Mouse (Mus musculus): ENCODE data around the gene Hoxa6. TPM values are rescaled to one million over a fixed set of nuclear protein-coding genes. Genes with fewer than 3 reads are reported as not detected.

The Hoxa6 gene
- total RNA-seq, 2 experiments from 2014 or later = 1.3 to 1.8 TPM

- DNase-seq = no peak
- intact Hi-C loops (cut with DNase I) = no loop called here
Observed at GRCm38 (mm10) chr6:52242801-52243332, 34.3 kb upstream of the Hoxa6 start.

GRCm38 (mm10) chr6:52241001-52241621 is 32.6 kb upstream of the Hoxa6 start:
- DNase-seq = peak in 1 of 2 experiments; percentile 12
- intact Hi-C loops (cut with DNase I) = no loop called here

GRCm38 (mm10) chr6:52240389-52241000 is 32.0 kb upstream of the Hoxa6 start, which contains the start of gene Hoxa10:
Gene Hoxa10, minus strand, starts transcription at chr6:52240854.
- intact Hi-C loops (cut with DNase I) = no loop called here

GRCm38 (mm10) chr6:52239625-52240388 is 31.3 kb upstream of the Hoxa6 start:
- intact Hi-C loops (cut with DNase I) = no loop called here
- peak in 1 of 2 experiments; percentile 35 for DNase-seq

More at GRCm38 (mm10) chr6:52240389-52241000, 32.0 kb upstream of the Hoxa6 start, which contains the start of gene Hoxa10:
- peak; percentile 87 to 90 for DNase-seq

- intact Hi-C loops (cut with DNase I) = no loop called here
Observed at GRCm38 (mm10) chr6:52238976-52239375, 30.5 kb upstream of the Hoxa6 start.

GRCm38 (mm10) chr6:52238155-52238545 is 29.6 kb upstream of the Hoxa6 start:
- no peak for DNase-seq
- intact Hi-C loops (cut with DNase I) = no loop called here

More at GRCm38 (mm10) chr6:52238976-52239375, 30.5 kb upstream of the Hoxa6 start:
- DNase-seq = no peak

- no peak for DNase-seq
- intact Hi-C loops (cut with DNase I) = no loop called here
Observed at GRCm38 (mm10) chr6:52237346-52238154, 29.0 kb upstream of the Hoxa6 start.

GRCm38 (mm10) chr6:52236806-52237205 is 28.3 kb upstream of the Hoxa6 start:
- no peak for DNase-seq
- intact Hi-C loops (cut with DNase I) = no loop called here

GRCm38 (mm10) chr6:52235866-52236265 is 27.3 kb upstream of the Hoxa6 start:
- intact Hi-C loops (cut with DNase I) = no loop called here
- no peak for DNase-seq

- intact Hi-C loops (cut with DNase I) = no loop called here
- DNase-seq = no peak
Observed at GRCm38 (mm10) chr6:52235267-52235666, 26.7 kb upstream of the Hoxa6 start.

- intact Hi-C loops (cut with DNase I) = no loop called here
- DNase-seq = peak in 1 of 2 experiments; percentile 58
Observed at GRCm38 (mm10) chr6:52234428-52235140, 26.1 kb upstream of the Hoxa6 start.

GRCm38 (mm10) chr6:52233546-52234427 is 25.3 kb upstream of the Hoxa6 start:
- intact Hi-C loops (cut with DNase I) = no loop called here
- peak; percentile 79 for DNase-seq

GRCm38 (mm10) chr6:52232984-52233545 is 24.5 kb upstream of the Hoxa6 start:
- DNase-seq = peak in 1 of 2 experiments; percentile 58

GRCm38 (mm10) chr6:52232568-52232965 is 24.0 kb upstream of the Hoxa6 start:
- DNase-seq = peak in 1 of 2 experiments; percentile 58
- intact Hi-C loops (cut with DNase I) = loop anchor here (1.0 kb wide), 1 partner anchor 1060 kb away; no protein-coding TSS in a partner anchor

More at GRCm38 (mm10) chr6:52232984-52233545, 24.5 kb upstream of the Hoxa6 start:
- intact Hi-C loops (cut with DNase I) = loop anchor here (1.0 kb wide), 1 partner anchor 1061 kb away; no protein-coding TSS in a partner anchor

GRCm38 (mm10) chr6:52231885-52232567 is 23.5 kb upstream of the Hoxa6 start:
- intact Hi-C loops (cut with DNase I) = loop anchor here (1.0 kb wide), 1 partner anchor 1060 kb away; no protein-coding TSS in a partner anchor
- DNase-seq = peak; percentile 38 to 53

GRCm38 (mm10) chr6:52230516-52231165 is 22.1 kb upstream of the Hoxa6 start, which contains the start of gene Hoxa9:
Gene Hoxa9, minus strand, starts transcription at chr6:52231089.
- intact Hi-C loops (cut with DNase I) = no loop called here
- peak; percentile 1 to 54 for DNase-seq

Data from gastrocnemius, postnatal 36 days (tissue).